Mouse (Mus musculus): ENCODE data around the gene Tirap.

DNA sequence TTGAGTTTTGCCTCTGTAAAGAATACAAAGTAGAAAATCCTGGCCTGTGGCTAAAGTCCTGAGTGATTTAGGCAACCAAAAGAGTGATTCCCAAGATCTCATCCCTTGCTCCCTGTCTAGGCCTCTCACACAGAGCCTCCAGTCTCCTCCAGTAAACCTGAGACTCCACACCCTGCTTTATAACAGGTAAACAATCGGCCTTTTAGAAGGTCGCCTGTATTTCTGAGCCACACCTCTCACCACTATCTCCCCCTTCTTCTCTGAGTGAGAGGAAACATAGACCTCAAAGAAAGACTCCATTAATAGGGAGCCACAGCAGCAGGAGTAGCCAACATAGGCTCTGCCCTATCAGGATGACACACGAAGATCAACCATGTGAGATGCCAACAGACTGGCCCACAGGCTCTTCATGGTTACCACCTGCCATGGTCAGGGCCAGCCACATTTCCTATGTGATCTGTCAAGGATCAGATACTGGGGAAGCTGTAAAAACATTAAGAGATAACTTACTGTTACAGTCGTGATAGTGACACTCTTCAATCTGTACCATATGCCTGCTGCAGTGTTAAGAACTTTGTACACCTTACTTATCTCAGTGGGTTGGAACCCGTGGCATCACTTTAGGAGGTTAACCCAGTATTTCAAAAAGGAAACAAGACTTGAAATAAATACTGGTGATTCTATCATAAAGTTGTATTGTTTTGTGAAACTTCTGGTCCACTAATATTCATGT is 35.8 kb downstream of the Tirap start:
- TF ChIP-seq CTCF (IDR thresholded peaks at IDR 0.05; ENCODE audit: low read depth, low read length) = no peak
- TF ChIP-seq POLR2A (IDR thresholded peaks at IDR 0.05; ENCODE audit: extremely low read depth, insufficient read depth, low read length) = no peak

Measured in liver, adult 2 months (tissue).